Mouse (Mus musculus) CH12.LX (cell line): ENCODE data around the gene Psmg3. TPM values are rescaled to one million over a fixed set of nuclear protein-coding genes. Genes with fewer than 3 reads are reported as not detected.
A peak's percentile ranks its signal among the peaks of the same experiment; 100 is the strongest.

Source experiments
- DNase-seq: peaks from one replicate; pipeline ENCODE4 v3.0.0-alpha.2; 2013; ENCODE audit errors: extremely low read depth
- H3K27ac ChIP-seq: 2 replicates; pipeline ENCODE4 v1.5.1; 2012; ENCODE audit warnings: low read depth, mild to moderate bottlenecking, control low read depth, moderate library complexity; ENCODE audit not compliant: insufficient read depth
- H3K27me3 ChIP-seq: replicated peaks from 2 replicates; pipeline ENCODE3; 2012; ENCODE audit warnings: inconsistent platforms
- H3K36me3 ChIP-seq, 2 experiments: replicated peaks in 1 of 2; 2 replicates each; pipeline versions ENCODE3 to v1.6.1; 2012; ENCODE audit warnings: inconsistent platforms in 1 of 2, low read length in 1 of 2, mild to moderate bottlenecking in 1 of 2, mixed read lengths in 1 of 2, moderate library complexity in 1 of 2; ENCODE audit not compliant: control insufficient read depth in 1 of 2, insufficient read depth in 1 of 2
- H3K4me1 ChIP-seq, 2 experiments: 2 replicates each; pipeline ENCODE4 v1.6.1; 2012; ENCODE audit warnings: inconsistent platforms in 1 of 2, moderate library complexity in 1 of 2; ENCODE audit not compliant: insufficient read depth in 2 of 2, control insufficient read depth in 1 of 2
- H3K4me2 ChIP-seq: 2 replicates; pipeline ENCODE4 v1.6.1; 2012; ENCODE audit warnings: low read depth, mild to moderate bottlenecking, control low read depth; ENCODE audit not compliant: poor library complexity, insufficient read depth, severe bottlenecking
- H3K4me3 ChIP-seq, 3 experiments: fragments of 150-350 bp in 1 of 3; sonication (generic) in 1 of 3; replicated peaks in 1 of 3; 2 replicates each; pipeline versions ENCODE3 to v1.5.1; 2011 to 2012; ENCODE audit warnings: low read depth in 2 of 3, low read length in 2 of 3, mild to moderate bottlenecking in 2 of 3, moderate library complexity in 2 of 3, control low read depth in 1 of 3, improper control_type of control experiment in 1 of 3, inconsistent platforms in 1 of 3, mixed read lengths in 1 of 3; ENCODE audit not compliant: poor library complexity in 1 of 3
- H3K79me2 ChIP-seq: replicated peaks from 2 replicates; pipeline ENCODE4 v1.6.1; 2012; ENCODE audit warnings: mild to moderate bottlenecking, moderate library complexity; ENCODE audit not compliant: control insufficient read depth, poor library complexity, insufficient read depth, severe bottlenecking; ENCODE audit errors: extremely low read depth
- H3K9ac ChIP-seq: 2 replicates; pipeline ENCODE4 v1.6.1; 2012; ENCODE audit warnings: low read depth, mild to moderate bottlenecking, control low read depth, moderate library complexity; ENCODE audit not compliant: insufficient read depth
- H3K9me3 ChIP-seq: replicated peaks from 2 replicates; pipeline ENCODE3; 2012; ENCODE audit warnings: low read length, inconsistent platforms, mixed read lengths
- BHLHE40 ChIP-seq: IDR thresholded peaks from 2 replicates; pipeline ENCODE4 v1.6.1; 2011; ENCODE audit warnings: mild to moderate bottlenecking, low read depth, low read length, improper control_type of control experiment
- CHD2 ChIP-seq: IDR thresholded peaks from 2 replicates; pipeline ENCODE4 v1.6.1; 2011; ENCODE audit warnings: low read length, improper control_type of control experiment
- CTCF ChIP-seq, 2 experiments: IDR thresholded peaks in 1 of 2; conservative IDR thresholded peaks in 1 of 2; 2 replicates each; pipeline ENCODE4 v1.5.1; 2011 to 2012; ENCODE audit warnings: low read depth in 2 of 2, low read length in 2 of 2, improper control_type of control experiment in 1 of 2, inconsistent platforms in 1 of 2, mild to moderate bottlenecking in 1 of 2, moderate library complexity in 1 of 2
- ELF1 ChIP-seq: IDR thresholded peaks from 2 replicates; pipeline ENCODE4 v1.6.1; 2014; ENCODE audit warnings: low read depth, mild to moderate bottlenecking, inconsistent platforms, low read length, improper control_type of control experiment
- EP300 ChIP-seq: IDR thresholded peaks from 2 replicates; pipeline ENCODE4 v1.6.1; 2011; ENCODE audit warnings: low read length, improper control_type of control experiment
- ETS1 ChIP-seq: conservative IDR thresholded peaks from 2 replicates; pipeline ENCODE4 v1.6.1; 2012; ENCODE audit warnings: low read depth, mild to moderate bottlenecking, inconsistent platforms, low read length, improper control_type of control experiment, moderate library complexity
- HCFC1 ChIP-seq: IDR thresholded peaks from 2 replicates; pipeline ENCODE4 v1.6.1; 2012; ENCODE audit warnings: low read depth, mild to moderate bottlenecking, inconsistent platforms, low read length, improper control_type of control experiment
- IRF4 ChIP-seq: IDR thresholded peaks from 2 replicates; pipeline ENCODE4 v1.6.1; 2014; ENCODE audit warnings: low read depth, mild to moderate bottlenecking, inconsistent platforms, low read length, improper control_type of control experiment
- JUND ChIP-seq: conservative IDR thresholded peaks from 2 replicates; pipeline ENCODE4 v1.6.1; 2011; ENCODE audit warnings: low read depth, low read length, improper control_type of control experiment
- KAT2A ChIP-seq: IDR thresholded peaks from 2 replicates; pipeline ENCODE4 v1.6.1; 2012; ENCODE audit warnings: low read length, improper control_type of control experiment, inconsistent platforms; ENCODE audit not compliant: insufficient replicate concordance
- MAX ChIP-seq: IDR thresholded peaks from 2 replicates; pipeline ENCODE4 v1.6.1; 2011; ENCODE audit warnings: low read length, improper control_type of control experiment
- MAZ ChIP-seq: IDR thresholded peaks from 2 replicates; pipeline ENCODE4 v1.6.1; 2012; ENCODE audit warnings: low read depth, mild to moderate bottlenecking, inconsistent platforms, low read length, improper control_type of control experiment, moderate library complexity
- MEF2A ChIP-seq: IDR thresholded peaks from 2 replicates; pipeline ENCODE4 v1.6.1; 2014; ENCODE audit warnings: low read depth, mild to moderate bottlenecking, inconsistent platforms, low read length, improper control_type of control experiment, borderline replicate concordance
- MXI1 ChIP-seq: IDR thresholded peaks from 2 replicates; pipeline ENCODE4 v1.6.1; 2011; ENCODE audit warnings: mild to moderate bottlenecking, low read depth, low read length, improper control_type of control experiment
- MYC ChIP-seq: IDR thresholded peaks from 2 replicates; pipeline ENCODE4 v1.6.1; 2011; ENCODE audit warnings: low read depth, mild to moderate bottlenecking, improper control_type of control experiment, low read length
- NRF1 ChIP-seq: IDR thresholded peaks from 2 replicates; pipeline ENCODE4 v1.6.1; 2014; ENCODE audit warnings: low read depth, mild to moderate bottlenecking, inconsistent platforms, low read length, improper control_type of control experiment, moderate library complexity
- POLR2A ChIP-seq: IDR thresholded peaks from 2 replicates; pipeline ENCODE4 v1.6.1; 2011; ENCODE audit warnings: low read depth, mild to moderate bottlenecking, improper control_type of control experiment, low read length
- POLR2AphosphoS2 ChIP-seq: IDR thresholded peaks from 2 replicates; pipeline ENCODE4 v1.6.1; 2011; ENCODE audit warnings: low read depth, low read length, improper control_type of control experiment
- RAD21 ChIP-seq: IDR thresholded peaks from 2 replicates; pipeline ENCODE4 v1.6.1; 2011; ENCODE audit warnings: low read depth, mild to moderate bottlenecking, low read length, improper control_type of control experiment, moderate library complexity
- RCOR1 ChIP-seq: conservative IDR thresholded peaks from 2 replicates; pipeline ENCODE4 v1.6.1; 2012; ENCODE audit warnings: low read depth, mild to moderate bottlenecking, inconsistent platforms, low read length, improper control_type of control experiment
- SMC3 ChIP-seq: IDR thresholded peaks from 2 replicates; pipeline ENCODE4 v1.6.1; 2011; ENCODE audit warnings: low read depth, low read length, improper control_type of control experiment
- TCF12 ChIP-seq: IDR thresholded peaks from 2 replicates; pipeline ENCODE4 v1.6.1; 2014; ENCODE audit warnings: low read depth, mild to moderate bottlenecking, inconsistent platforms, low read length, improper control_type of control experiment
- UBTF ChIP-seq: IDR thresholded peaks from 2 replicates; pipeline ENCODE4 v1.6.1; 2012; ENCODE audit warnings: low read depth, mild to moderate bottlenecking, inconsistent platforms, low read length, improper control_type of control experiment, moderate library complexity
- USF1 ChIP-seq: IDR thresholded peaks from 2 replicates; pipeline ENCODE4 v1.6.1; 2014; ENCODE audit warnings: low read depth, mild to moderate bottlenecking, inconsistent platforms, low read length, improper control_type of control experiment
- ZKSCAN1 ChIP-seq: IDR thresholded peaks from 2 replicates; pipeline ENCODE4 v1.6.1; 2012; ENCODE audit warnings: low read depth, inconsistent platforms, low read length, improper control_type of control experiment, borderline replicate concordance
- ZNF384 ChIP-seq: IDR thresholded peaks from 2 replicates; pipeline ENCODE4 v1.6.1; 2012; ENCODE audit warnings: low read depth, low read length, improper control_type of control experiment, inconsistent platforms
- dilution Hi-C: fragments of 300-500 bp; cut with MboI; formaldehyde crosslinking; loops from 2 replicates; pipeline ENCODE4 v1.14.3; 2020; ENCODE audit warnings: low sequenced_read_pairs; ENCODE audit not compliant: extremely low pct_unique_long_range_greater_than_20kb, extremely low pct_ligation_motif_present
- in situ Hi-C: fragments of 300-500 bp; cut with MboI; formaldehyde crosslinking; loops from 3 replicates; pipeline ENCODE4 v1.14.3; 2019; ENCODE audit warnings: low sequenced_read_pairs, low pct_ligation_motif_present, low pct_unique_long_range_greater_than_20kb, mixed read lengths
- polyA plus RNA-seq: library from polyadenylated mRNA; unstranded; fragments of >175 nt; gene quantifications from 2 replicates; pipeline ENCODE4 v1.2.1, GENCODE M21; 2012; ENCODE audit warnings: low read depth; ENCODE audit not compliant: insufficient read length
- total RNA-seq, 2 experiments: library from RNA; depleted of rRNA; stranded (reverse); fragments of 300-350 nt in 1 of 2; fragments of >200 nt in 1 of 2; gene quantifications; 2 replicates each; pipeline ENCODE4 v1.2.3; 2012 to 2014

Gene Psmg3
- total and polyA plus RNA-seq, 3 experiments: 43.5 to 101 (median 57.3) TPM

- Histone ChIP-seq H3K9me3 (no peaks in the 10 kb centered on the region), H3K4me2 (no peak overlapping the region), H3K27ac (no peak overlapping the region), H3K4me1 (peaks cover 8 to 16% of the 10 kb centered on the region in 2 experiments), H3K36me3 (peaks cover 9 to 33% of the 10 kb centered on the region in 2 experiments), H3K9ac (no peak overlapping the region), H3K79me2 (no peaks in the 10 kb centered on the region), H3K4me3 (no peak overlapping the region), H3K27me3 (peaks cover 8% of the 10 kb centered on the region)
- no peak for TF ChIP-seq ELF1
- no peak for TF ChIP-seq ZKSCAN1
- TF ChIP-seq MXI1: no peak
- TF ChIP-seq POLR2A: no peak
- TF ChIP-seq CHD2: no peak
- peak; percentile 32 for TF ChIP-seq SMC3
- TF ChIP-seq USF1: no peak
- TF ChIP-seq MYC: no peak
- peak; percentile 74 to 87 for TF ChIP-seq CTCF (conservative IDR thresholded peaks at IDR 0.05 in 1 of 2, IDR thresholded peaks at IDR 0.05 in 1 of 2; ENCODE audit: low read depth in 2 of 2, low read length in 2 of 2)
- TF ChIP-seq NRF1: no peak
- no peak for TF ChIP-seq POLR2AphosphoS2
- no peak for TF ChIP-seq UBTF
- TF ChIP-seq MEF2A: no peak
- TF ChIP-seq ETS1: no peak
- TF ChIP-seq RAD21: peak; percentile 34
- dilution Hi-C loops: no loop called here
- DNase-seq: peak; percentile 27
- in situ Hi-C loops: no loop called here
These were observed 9.4 kb downstream of the Psmg3 start for GRCm38 (mm10) chr5:139817292-139817691.

- Histone ChIP-seq H3K27me3 (peaks cover 10% of the 10 kb centered on the region), H3K9ac (no peak overlapping the region), H3K4me2 (no peak overlapping the region), H3K9me3 (no peaks in the 10 kb centered on the region), H3K4me1 (peaks cover 16 to 24% of the 10 kb centered on the region in 2 experiments), H3K27ac (no peak overlapping the region), H3K4me3 (no peak overlapping the region), H3K36me3 (peaks cover under 1 to 24% of the 10 kb centered on the region in 2 experiments), H3K79me2 (no peaks in the 10 kb centered on the region)
- dilution Hi-C loops: no loop called here
- TF ChIP-seq RAD21 (no peak), CTCF (conservative IDR thresholded peaks at IDR 0.05 in 1 of 2, IDR thresholded peaks at IDR 0.05 in 1 of 2; ENCODE audit: low read depth in 2 of 2, low read length in 2 of 2) (no peak), KAT2A (no peak), RCOR1 (no peak), MYC (no peak), IRF4 (no peak), HCFC1 (no peak), EP300 (no peak), BHLHE40 (no peak), SMC3 (no peak), UBTF (no peak), TCF12 (no peak), ELF1 (no peak), JUND (no peak), ZNF384 (no peak), MEF2A (no peak), ETS1 (no peak), CHD2 (no peak), MAX (no peak), MAZ (no peak)
- DNase-seq: no peak
- in situ Hi-C loops: no loop called here
These were observed 10.2 kb downstream of the Psmg3 start for GRCm38 (mm10) chr5:139816445-139816844.
